Mouse (Mus musculus): ENCODE data around the gene Myct1.

Myct1 gene

GRCm38 (mm10) chr10:5615186-5616040, 21.8 kb downstream of the Myct1 start:
- DNase-seq (ENCODE audit: low spot score), result no peak

GRCm38 (mm10) chr10:5626268-5626667, 32.7 kb downstream of the Myct1 start:
- no peak for DNase-seq (ENCODE audit: low spot score)

DNA sequence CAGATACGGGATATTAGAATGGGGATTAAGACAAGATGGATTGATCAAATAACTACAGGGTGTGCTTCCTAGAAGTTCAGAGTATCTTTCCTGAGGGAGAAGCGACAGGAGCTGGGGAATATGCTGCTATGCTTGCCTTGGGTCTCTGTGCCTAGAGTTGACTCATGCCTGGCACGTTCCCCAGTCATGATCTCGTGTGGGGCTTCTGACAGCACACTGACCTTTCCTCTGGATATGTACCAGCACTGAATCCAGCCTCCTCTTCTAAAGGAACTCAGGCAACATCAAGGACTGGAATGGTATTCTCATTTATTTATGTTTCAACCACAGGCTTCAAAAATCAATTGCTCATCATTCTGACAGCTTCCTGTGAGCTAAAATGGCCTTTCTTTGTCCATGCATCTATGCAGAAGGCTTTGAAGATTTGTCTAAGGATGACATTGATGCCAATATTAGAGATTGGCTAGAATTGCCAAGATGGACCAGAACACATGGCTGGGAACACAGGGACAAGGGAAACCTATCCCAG, 40.2 kb downstream of the Myct1 start:
- DNase-seq (ENCODE audit: low spot score), result no peak

- DNase-seq (ENCODE audit: low spot score), result peak; percentile 47
Observed at GRCm38 (mm10) chr10:5634336-5634735, 40.8 kb downstream of the Myct1 start.

DNA sequence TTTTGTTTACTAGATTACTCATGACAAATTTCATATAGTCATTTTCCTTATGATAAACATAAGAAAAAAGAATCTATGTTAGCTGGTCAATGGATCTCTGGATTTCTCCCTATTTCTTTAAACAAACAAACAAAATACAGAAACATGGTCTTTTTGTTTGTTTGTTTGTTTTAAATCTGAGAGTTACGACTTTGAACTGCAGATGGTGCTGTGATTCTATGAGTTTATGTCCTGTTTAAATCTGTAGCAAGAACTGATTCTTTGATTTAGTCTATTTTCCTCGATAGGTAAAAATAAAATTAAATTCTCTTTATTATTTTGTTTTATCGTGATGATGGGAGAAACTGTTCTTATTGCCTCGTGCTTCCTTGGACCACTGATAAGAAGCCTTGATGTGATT, 43.7 kb downstream of the Myct1 start:
- DNase-seq (ENCODE audit: low spot score), result no peak

GRCm38 (mm10) chr10:5639112-5639511, 45.5 kb downstream of the Myct1 start, which contains the start of gene Vip:
Vip (plus strand) TSS chr10:5639218.
- DNase-seq (ENCODE audit: low spot score), result peak; percentile 59

Measured in retina, embryonic 14.5 days (tissue).